Mouse (Mus musculus) bone marrow, adult 2 months (tissue): ENCODE measurements at regions not wholly inside any gene's neighbourhood (a gene's known extent, or its start where the extent isn't known, plus 50 kb on each side); places are given as distances from the start of the nearest gene placed in this dataset.

ENCODE experiments used
- CTCF ChIP-seq: fragments of 200-500 bp; IDR thresholded peaks from 2 replicates; pipeline ENCODE4 v1.5.1; 2011; ENCODE audit warnings: low read length, control low read depth; ENCODE audit not compliant: control insufficient read depth, insufficient read depth
- POLR2A ChIP-seq: fragments of 200-500 bp; IDR thresholded peaks from 2 replicates; pipeline ENCODE4 v1.6.1; 2011; ENCODE audit warnings: low read depth, mild to moderate bottlenecking, control low read depth, low read length, borderline replicate concordance; ENCODE audit not compliant: control insufficient read depth

DNA sequence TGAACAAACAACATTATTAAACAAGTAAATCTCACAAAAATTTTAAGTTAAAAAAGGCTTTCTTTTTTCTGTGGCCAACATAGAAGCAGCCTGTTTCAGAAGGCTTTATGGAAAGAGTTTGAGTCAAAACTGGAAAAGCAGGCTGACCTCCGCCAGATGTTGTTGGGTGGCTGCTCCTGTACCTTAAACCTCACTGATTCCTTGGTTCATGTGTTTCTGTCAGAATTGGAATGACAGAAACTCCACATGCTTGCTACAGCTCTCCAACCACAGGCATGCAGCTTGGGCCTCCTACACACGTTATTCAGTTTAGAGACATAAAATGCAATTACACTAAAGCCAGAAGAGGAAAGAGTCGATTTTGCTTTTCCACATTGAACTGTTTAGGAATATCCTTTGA lies 84.8 kb upstream of the Mast4 start:
- TF ChIP-seq CTCF (no peak), POLR2A (no peak)
